Mouse (Mus musculus) layer of hippocampus, adult 2 months (tissue): ENCODE results near the gene Limk1. TPM values are rescaled to one million over a fixed set of nuclear protein-coding genes. Genes with fewer than 3 reads are reported as not detected.

Experiments
- DNase-seq, 2 experiments: peaks; one replicate each; pipeline ENCODE4 v3.0.0; 2022; ENCODE audit warnings: low spot score in 2 of 2
- H3K27ac ChIP-seq: fragments of 200-600 bp; 2 replicates; pipeline ENCODE4 v1.8.1; 2022
- H3K4me3 ChIP-seq: fragments of 200-600 bp; 2 replicates; pipeline ENCODE4 v1.8.1; 2022; ENCODE audit warnings: mild to moderate bottlenecking
- CTCF ChIP-seq: fragments of 200-600 bp; conservative IDR thresholded peaks from 2 replicates; pipeline ENCODE4 v1.8.1; 2022; ENCODE audit warnings: antibody characterized with exemption, mild to moderate bottlenecking, moderate library complexity
- total RNA-seq, 2 experiments: library from RNA; stranded (reverse); gene quantifications; 2 replicates each; pipeline ENCODE4 v1.2.3; 2021

Gene Limk1
- total RNA-seq, 2 experiments from 2014 or later, result 39.9 to 40.5 TPM

DNA sequence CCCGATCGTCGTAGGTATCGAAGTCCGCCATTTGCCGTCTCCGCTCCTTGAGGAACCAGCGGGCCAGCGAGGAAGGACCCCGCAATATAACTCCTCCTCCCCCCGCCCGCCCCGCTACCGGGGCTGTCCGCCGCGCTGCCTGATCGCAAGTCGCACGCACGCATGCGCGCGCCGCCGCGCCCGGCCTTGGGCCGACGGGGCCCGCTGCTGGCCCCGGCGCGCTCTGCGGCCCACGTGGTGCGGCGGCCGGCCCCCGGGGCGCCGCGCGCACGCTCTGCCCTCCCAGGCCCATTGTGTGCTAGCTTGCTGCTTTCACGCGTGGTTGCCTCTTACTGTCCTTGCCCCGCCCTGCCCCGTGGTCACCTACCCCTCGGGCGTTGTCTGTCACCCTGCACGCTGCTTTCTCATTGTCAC lies 49.1 kb downstream of the Limk1 start, which contains the start of gene Eif4h:
Gene Eif4h (minus strand): TSS at position 222 of the 414 bp plus-strand sequence.
- DNase-seq, result peak; percentile 95 to 98
- Histone ChIP-seq H3K4me3 (peak within 1 kb of the TSS; percentile 77), H3K27ac (peak within 1 kb of the TSS; percentile 98)
- TF ChIP-seq CTCF, result no peak

GRCm38 (mm10) chr5:134638461-134639268 lies 49.7 kb downstream of the Limk1 start:
- H3K27ac ChIP-seq, result peak overlapping the region; percentile 98
- peak; percentile 8; the same call in 1 of the 2 replicates for TF ChIP-seq CTCF
- peak overlapping the region; percentile 77 for H3K4me3 ChIP-seq
- peak in 1 of 2 experiments; percentile 31 for DNase-seq

DNA sequence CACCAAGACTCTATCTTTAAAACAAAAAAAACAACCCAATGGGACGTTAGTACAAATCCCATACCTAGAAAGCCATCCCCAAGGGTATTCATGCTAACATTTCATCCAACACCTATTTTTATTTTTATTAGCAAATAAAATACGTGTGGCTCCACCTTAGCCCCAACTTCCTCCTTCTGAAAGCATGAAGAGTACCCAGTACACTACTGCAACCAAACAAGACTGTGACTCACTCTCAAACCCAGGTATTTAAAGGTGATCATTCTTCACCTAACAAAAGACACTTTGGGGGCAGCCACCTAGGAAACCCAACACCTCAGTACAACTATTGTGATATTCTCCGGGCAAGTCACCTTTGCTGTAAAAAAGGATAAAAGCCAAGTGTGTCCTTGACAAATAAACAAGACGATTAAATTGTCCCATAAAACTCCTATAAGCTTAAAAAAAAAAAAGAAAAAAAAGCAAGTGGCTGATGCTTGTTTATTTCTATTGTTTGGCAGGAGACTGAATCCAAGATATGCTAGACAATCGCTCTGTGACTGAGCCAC lies 50.5 kb downstream of the Limk1 start:
- no peak for TF ChIP-seq CTCF
- H3K4me3 ChIP-seq, result peak overlapping the region; percentile 77
- H3K27ac ChIP-seq, result peak overlapping the region; percentile 98
- no peak for DNase-seq

DNA sequence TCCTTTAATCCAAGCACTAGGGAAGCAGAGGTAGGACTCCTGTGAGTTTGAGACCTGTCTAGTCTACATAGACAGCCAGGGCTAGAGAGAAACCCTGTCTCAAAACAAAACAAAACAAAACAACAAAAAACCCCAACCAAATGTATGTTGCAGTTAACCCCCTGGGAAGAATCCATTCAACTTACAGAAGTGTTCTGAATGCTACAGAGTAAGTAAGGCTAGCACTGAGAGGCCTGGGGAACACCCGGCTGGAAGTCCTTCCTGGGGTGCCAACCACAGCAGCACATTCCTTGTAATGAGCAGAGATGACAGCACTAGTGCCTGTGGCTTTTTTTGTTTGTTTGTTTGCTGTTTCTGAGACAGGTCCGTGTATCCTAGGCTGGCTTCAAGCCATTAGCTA lies 55.6 kb downstream of the Limk1 start:
- H3K27ac ChIP-seq, result no peak overlapping the region
- no peak for TF ChIP-seq CTCF
- no peak for DNase-seq
- H3K4me3 ChIP-seq, result no peak overlapping the region

DNA sequence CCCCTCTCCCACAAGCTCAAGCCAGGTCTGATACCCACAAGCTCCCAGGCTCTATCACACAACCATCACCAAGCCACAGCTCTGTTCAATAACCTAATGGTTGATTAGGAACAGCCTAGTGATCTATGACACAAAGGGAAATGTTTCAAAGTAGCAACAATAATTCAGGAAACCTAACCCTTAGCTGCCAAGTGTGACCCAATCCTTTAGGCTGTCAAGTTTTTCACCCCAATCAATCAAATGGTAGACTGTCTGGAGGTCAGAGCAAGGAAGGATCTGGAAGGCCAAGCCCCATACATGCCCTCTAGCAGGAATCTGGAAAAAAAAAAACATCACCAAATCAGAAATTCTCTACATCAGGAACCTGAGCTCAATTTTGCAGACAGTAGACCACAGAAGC lies 57.6 kb downstream of the Limk1 start:
- H3K4me3 ChIP-seq, result no peak overlapping the region
- DNase-seq, result no peak
- TF ChIP-seq CTCF, result no peak

DNA sequence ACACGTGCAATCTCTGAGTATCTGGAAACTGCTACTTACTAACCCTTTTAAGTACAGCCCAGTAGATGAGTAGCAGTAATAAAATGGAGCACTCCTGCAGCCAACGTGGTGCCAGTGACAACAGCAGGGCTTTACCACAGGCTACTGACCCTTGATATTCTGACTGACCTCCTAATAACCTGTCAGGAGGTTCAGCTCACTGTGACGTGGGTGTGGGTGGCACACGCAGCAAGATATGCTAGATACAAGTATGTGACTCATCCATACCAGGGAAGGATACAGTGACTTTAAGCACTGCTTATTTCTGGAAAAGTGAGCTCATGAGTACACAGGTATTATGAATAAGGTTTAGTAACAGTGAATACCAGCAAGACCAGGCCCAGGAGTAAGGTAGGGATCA lies 58.9 kb downstream of the Limk1 start:
- H3K4me3 ChIP-seq, result no peak overlapping the region
- no peak for TF ChIP-seq CTCF
- DNase-seq, result no peak
- H3K27ac ChIP-seq, result no peak overlapping the region

More for the DNA sequence above, 57.6 kb downstream of the Limk1 start:
- no peak overlapping the region for H3K27ac ChIP-seq

- Histone ChIP-seq H3K4me3 (no peak overlapping the region), H3K27ac (peak overlapping the region; percentile 58)
- no peak for TF ChIP-seq CTCF
- peak; percentile 80 to 85 for DNase-seq
Measured at GRCm38 (mm10) chr5:134622069-134622468, 66.3 kb downstream of the Limk1 start.

DNA sequence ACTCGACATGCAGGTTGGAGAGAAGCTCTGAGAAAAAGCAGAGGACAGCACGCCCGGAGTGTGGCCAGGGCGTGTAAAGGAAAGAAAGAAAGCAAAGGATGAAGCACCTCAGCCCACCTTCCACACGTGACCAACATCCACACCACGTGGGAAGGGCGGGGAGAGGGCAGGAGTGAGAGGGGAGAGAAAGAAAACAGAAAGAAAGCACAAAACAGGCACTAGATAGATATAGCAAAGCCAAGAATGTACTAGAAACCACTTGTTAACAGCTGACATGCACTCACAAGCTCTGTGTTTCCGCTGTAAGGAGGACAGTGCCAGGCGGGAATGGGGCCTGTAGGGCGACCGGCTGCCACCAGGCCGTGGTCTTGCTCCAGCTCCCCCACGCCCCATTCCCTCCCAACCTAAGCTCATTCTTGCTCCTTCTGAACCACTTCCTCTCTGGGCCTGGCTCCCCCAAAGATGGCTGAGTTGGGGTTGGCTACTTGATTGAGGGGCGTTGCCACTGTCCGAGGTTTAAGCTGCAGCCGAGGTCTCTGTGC lies 67.2 kb downstream of the Limk1 start:
- no peak for TF ChIP-seq CTCF
- DNase-seq, result no peak
- Histone ChIP-seq H3K27ac (peak overlapping the region; percentile 58), H3K4me3 (no peak overlapping the region; the same call in 1 of the 2 replicates)

DNA sequence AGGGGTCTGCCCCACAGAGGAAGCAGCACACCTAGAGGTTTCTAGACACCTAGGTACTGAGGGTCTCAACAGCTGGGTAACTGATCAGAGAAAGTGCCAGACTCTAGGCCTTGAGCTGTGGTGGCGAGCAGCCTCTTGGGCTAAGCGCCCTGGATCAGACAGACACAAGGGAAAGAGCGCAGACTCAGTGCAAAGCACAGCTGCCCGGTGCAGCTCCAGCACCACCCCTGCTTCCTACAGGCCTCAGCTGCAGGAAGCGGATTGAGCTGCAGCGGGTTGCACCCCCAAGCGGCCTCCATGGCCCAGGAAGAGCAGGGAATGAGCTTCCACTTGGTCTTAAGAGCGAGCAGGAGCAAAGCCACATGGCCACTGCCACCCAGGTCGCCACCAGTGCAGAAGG lies 67.9 kb downstream of the Limk1 start:
- TF ChIP-seq CTCF, result 0 out of 2 replicates have a peak, but pooled peaks have one; percentile 3
- no peak for DNase-seq
- Histone ChIP-seq H3K27ac (peak overlapping the region; percentile 58), H3K4me3 (no peak overlapping the region)

GRCm38 (mm10) chr5:134617071-134617470 lies 71.3 kb downstream of the Limk1 start:
- Histone ChIP-seq H3K27ac (peak overlapping the region; percentile 49), H3K4me3 (no peak overlapping the region)
- peak; percentile 92 for TF ChIP-seq CTCF
- peak; percentile 52 to 75 for DNase-seq

GRCm38 (mm10) chr5:134615780-134616179 lies 72.6 kb downstream of the Limk1 start:
- H3K27ac ChIP-seq, result peak overlapping the region; percentile 44
- DNase-seq, result no peak
- H3K4me3 ChIP-seq, result no peak overlapping the region
- no peak for TF ChIP-seq CTCF

DNA sequence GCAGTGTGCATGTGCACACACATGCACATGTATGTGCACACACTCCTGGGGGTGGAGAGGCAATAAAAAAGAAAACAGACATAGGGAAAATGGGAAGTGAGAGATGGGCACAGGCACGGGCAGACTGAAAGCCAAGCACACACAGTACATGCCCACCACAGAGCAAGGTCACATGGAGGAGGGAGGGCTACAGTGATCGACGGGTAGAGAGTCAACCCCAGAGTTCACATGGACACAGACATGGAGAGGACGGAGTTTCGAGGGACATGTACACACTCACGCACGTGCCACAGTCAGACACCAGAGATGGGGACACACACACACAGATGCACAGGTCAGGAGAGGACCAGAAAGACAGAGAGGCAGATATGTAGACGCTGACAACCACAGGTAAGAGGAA lies 73.0 kb downstream of the Limk1 start:
- Histone ChIP-seq H3K4me3 (no peak overlapping the region), H3K27ac (peak overlapping the region; percentile 44)
- DNase-seq, result no peak
- no peak for TF ChIP-seq CTCF

DNA sequence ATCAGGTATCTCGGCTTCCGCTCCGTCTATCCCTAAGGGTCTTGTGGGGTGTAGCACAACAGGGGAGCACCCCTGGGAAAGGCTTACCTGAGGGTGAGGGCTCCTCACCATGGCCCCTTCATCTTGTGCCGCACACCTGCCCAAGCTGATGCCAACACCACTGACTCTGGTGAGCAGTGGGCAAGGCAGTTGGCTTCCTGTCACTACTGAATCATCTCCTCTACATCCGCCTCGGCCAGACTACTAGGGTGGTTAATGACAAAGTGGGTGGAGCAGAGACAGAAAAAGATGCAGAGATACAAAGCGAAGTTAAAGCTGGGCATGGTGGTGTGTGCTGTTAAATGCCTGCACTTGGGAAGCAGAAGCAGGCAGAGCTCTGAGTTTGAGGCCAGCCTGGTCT lies 73.6 kb downstream of the Limk1 start, which contains the start of gene Lat2:
Gene Lat2 (minus strand): TSS at position 224 of the 400 bp plus-strand sequence.
- Histone ChIP-seq H3K27ac (peak within 1 kb of the TSS; percentile 44), H3K4me3 (no peak within 1 kb of the TSS)
- TF ChIP-seq CTCF, result no peak
- no peak for DNase-seq
